Mouse (Mus musculus): ENCODE measurements around the gene H13.

H13 gene

GRCm38 (mm10) chr2:152734984-152735383, 65.7 kb downstream of the H13 start:
- DNase-seq (ENCODE audit: low spot score in 2 of 2): peak; percentile 95 to 98

GRCm38 (mm10) chr2:152736090-152736601, 66.9 kb downstream of the H13 start, which contains the start of gene Id1:
Id1 (plus strand) TSS chr2:152736251.
- peak; percentile 86 to 90 for DNase-seq (ENCODE audit: low spot score in 2 of 2)

- DNase-seq (ENCODE audit: low spot score in 2 of 2): no peak
Observed at GRCm38 (mm10) chr2:152736748-152737147, 67.5 kb downstream of the H13 start.

DNA sequence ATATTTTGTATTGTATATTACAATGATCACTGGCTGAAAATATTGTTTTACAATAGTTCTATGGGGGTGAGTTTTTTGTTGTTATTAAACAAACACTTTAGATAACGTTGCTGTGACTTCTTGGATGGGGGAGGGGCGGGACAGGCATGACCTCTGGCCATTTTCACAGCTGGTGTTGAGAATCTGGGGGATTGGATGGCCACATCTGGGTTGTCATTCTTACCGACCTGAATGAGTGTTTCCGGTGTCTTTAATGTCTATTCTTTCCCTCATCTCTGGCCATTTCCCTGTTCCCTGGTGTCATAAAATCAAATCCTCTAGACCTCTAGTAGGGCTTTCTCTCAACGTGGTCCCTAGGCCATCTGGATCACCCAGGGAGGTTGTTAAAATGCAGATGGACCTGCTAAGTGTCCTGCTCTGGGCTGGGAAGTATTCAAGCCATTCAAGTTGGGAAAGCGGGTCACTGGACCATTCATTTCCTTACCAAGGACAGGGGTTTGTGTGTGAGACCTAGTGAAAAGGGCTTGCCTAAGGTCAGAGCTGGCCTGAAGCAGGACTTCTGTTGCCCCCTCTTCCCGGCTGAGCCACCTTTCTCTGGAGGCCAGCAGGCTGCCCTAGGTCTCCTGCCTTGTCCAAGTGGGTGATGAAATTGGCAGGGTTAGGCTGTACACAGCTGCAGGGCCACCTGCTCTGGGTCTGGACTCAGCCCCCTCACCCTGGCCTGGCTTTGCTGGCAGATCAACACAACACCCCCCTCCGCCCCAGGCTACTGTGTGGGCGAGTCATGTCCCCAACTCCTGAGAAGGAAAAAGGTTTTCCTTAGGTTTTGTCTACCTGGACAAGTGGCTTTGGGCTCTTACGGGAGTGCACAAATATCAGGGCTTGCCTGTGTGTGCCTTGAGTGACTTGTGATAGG, 68.3 kb downstream of the H13 start:
- DNase-seq (ENCODE audit: low spot score in 2 of 2): no peak

DNA sequence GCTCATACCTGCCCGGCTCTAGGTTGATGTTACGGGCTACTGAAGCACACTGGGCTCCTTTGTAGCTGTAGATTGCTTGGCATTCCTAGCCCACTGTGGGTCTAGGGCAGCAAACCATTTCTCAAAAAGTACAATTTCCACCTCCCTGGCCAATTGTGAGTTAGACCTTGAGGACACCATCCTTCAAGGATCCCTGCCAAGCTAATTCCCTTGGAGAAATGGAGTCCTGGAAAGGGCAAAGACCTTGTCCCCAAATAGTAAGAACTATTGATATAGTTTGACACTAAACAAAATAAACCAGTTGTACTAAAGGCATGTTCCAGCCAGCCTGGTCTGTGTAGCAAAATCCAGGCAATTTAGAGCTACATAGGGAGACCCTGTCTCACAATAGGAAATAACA, 69.1 kb downstream of the H13 start:
- DNase-seq (ENCODE audit: low spot score in 2 of 2): no peak

- peak; percentile 87 for DNase-seq (ENCODE audit: low spot score in 2 of 2)
Observed at GRCm38 (mm10) chr2:152739031-152739841, 70.0 kb downstream of the H13 start.

DNA sequence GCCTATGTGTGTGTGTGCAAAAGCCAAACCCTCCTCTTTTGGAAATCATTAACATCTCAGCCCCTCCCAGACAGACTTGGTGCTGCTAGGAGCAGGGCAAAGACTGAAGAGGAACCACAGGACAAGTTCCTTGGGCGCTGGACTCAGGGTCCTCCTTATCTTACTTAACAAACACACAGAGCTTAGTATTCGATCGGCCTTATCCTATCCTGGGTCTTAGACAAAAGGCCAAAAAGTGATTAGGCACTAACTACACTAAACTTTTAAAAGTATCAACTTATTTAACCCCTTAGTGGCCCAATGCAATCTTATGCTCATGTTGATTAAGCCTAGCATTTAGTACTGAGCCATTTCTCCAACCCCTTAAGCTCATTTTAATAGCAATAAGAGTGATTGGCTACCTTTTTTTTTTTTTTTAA, 70.6 kb downstream of the H13 start:
- DNase-seq (ENCODE audit: low spot score in 2 of 2): no peak

DNA sequence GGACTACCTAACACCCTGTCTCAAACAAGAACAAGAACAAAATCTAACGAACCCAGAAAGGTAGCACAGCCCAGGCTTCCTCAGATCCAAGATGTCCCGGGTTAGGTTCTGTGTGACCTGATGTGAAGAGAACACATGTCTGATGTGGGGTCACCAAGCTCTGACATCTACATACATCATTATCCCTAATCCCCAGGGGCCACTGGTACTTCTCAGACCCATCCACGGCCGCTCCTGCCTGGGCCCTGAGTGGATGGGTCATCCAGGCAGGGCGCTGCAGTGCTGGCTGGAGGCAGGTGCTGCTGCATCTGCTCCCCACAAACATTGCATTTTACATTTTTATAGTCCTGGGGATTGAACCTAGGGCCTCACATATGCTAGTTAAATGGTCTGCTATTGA, 71.2 kb downstream of the H13 start:
- DNase-seq (ENCODE audit: low spot score in 2 of 2): no peak

GRCm38 (mm10) chr2:152741153-152742041, 72.1 kb downstream of the H13 start:
- peak; percentile 70 to 80 for DNase-seq (ENCODE audit: low spot score in 2 of 2)

- DNase-seq (ENCODE audit: low spot score in 2 of 2): peak; percentile 80 to 89
Observed at GRCm38 (mm10) chr2:152742435-152742834, 73.2 kb downstream of the H13 start.

DNA sequence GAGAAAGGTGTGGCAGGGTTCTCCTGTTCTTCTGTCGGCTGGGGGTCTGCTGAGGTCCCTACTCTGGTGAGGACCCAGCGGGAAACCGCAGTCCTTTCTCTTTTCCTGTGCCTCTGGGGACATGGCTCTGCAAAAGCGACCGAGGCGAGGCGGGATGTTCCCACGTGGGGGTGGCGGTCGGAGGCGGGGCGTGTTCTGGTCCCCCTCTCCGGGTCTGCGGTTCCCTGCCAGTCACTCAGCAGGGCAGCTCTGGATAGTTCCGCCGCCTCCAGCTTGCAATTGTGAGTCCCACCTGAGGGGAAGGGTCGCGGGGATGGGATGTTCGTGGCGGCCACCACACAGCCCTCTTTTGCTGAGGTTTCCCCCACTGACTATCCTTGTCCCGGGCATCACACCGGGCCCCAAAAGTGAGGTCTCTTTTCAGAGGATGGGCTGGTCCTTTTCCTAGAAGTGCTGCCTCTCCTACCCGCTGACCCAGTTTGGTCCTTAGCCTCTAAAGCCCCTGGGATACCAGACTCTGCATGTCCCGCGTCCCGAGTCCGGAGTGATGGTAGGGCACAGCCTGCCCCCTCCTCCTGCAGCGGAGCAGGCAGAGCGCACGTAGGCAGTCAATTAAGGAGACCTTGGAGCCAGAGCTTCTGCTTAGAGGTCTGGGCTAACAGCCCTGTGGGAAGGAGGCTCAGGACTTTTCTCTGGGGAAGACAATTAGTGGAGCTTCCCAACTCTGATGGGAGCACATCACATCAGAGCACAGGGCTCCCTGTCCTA, 84.9 kb downstream of the H13 start, which contains the start of gene Cox4i2:
Cox4i2 (plus strand) TSS at position 230 of the 768 bp plus-strand sequence.
- DNase-seq (ENCODE audit: low spot score in 2 of 2): no peak

GRCm38 (mm10) chr2:152756474-152757393, 87.5 kb downstream of the H13 start:
- no peak for DNase-seq (ENCODE audit: low spot score in 2 of 2)

GRCm38 (mm10) chr2:152757478-152757877, 88.2 kb downstream of the H13 start:
- no peak for DNase-seq (ENCODE audit: low spot score in 2 of 2)

Measured in urinary bladder, postnatal 4 days (tissue).